Mouse (Mus musculus): Measurements from ENCODE around the gene Cers6. TPM values are rescaled to one million over a fixed set of nuclear protein-coding genes. Genes with fewer than 3 reads are reported as not detected.

Gene Cers6
- total and polyA plus RNA-seq, 2 experiments, result 3.9 to 16.0 TPM

DNA sequence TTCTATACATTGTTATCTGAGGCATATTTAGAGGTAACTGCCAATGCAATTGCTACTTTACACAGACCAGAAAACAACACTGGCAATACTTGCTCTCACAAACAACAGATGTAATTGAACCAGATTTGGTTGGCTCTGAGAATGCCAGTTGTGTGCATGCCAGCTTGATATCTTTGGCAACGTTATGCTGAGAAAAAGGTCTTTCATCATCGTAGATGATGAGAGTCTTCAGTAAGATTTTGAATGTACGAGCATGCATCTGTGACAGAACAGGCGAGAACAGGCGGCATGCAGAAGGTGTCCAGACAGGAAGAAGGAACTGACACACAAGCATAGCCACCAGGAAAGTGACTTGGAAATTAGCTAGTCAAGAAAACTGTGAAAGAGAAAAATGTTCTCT is 110.6 kb downstream of the Cers6 start:
- no peak for TF ChIP-seq POLR2A (IDR thresholded peaks at IDR 0.05; ENCODE audit: extremely low read depth, insufficient read depth, low read length)
- TF ChIP-seq CTCF (IDR thresholded peaks at IDR 0.05; ENCODE audit: low read depth, low read length), result no peak
- no peaks in the 10 kb centered on the region for H3K4me1 ChIP-seq (ENCODE audit: control insufficient read depth, insufficient read depth, low read length)
- WGBS, result 58% methylated on average over 5 of the region's 5 CpGs
- no peaks in the 10 kb centered on the region for H3K27me3 ChIP-seq (ENCODE audit: control insufficient read depth, insufficient read depth, low read length)
- H3K4me3 ChIP-seq (ENCODE audit: insufficient read depth, low read depth, low read length), result no peak overlapping the region
- H3K79me2 ChIP-seq (ENCODE audit: control insufficient read depth, insufficient read depth, low read length), result peaks cover 4% of the 10 kb centered on the region; the same call in 1 of the 2 replicates
- H3K9ac ChIP-seq (ENCODE audit: low read depth, low read length), result no peak overlapping the region
- no peaks in the 10 kb centered on the region; the same call in 1 of the 2 replicates for H3K36me3 ChIP-seq (ENCODE audit: control insufficient read depth, insufficient read depth, low read length)
- no peak overlapping the region for H3K27ac ChIP-seq (replicated peaks; ENCODE audit: insufficient read depth, low read depth, low read length)
- peak; percentile 24 for DNase-seq (ENCODE audit: extremely low read depth, low read depth, low spot score)

DNA sequence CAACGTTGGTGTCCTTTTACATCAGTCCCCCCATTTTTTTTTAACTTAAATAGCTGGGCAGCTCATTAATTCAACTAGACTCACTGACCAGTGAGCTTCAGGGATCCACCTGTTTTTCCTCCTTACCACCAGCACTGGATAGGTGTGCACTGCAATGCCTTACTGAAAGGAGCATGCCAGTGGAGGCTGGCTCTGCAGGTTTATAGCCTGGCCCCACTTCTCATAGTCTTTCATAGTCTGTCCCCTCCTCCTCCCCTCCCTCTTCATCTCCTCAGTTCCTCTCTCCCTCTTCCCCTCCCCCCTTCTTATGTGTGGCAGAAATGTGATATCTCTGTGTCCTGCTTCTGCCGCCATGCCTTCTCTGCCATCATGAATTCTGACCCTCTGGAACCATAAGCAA is 112.5 kb downstream of the Cers6 start:
- Histone ChIP-seq H3K27ac (replicated peaks; ENCODE audit: insufficient read depth, low read depth, low read length) (no peak overlapping the region), H3K4me1 (ENCODE audit: control insufficient read depth, insufficient read depth, low read length) (no peaks in the 10 kb centered on the region), H3K36me3 (ENCODE audit: control insufficient read depth, insufficient read depth, low read length) (no peaks in the 10 kb centered on the region; the same call in 1 of the 2 replicates), H3K4me3 (ENCODE audit: insufficient read depth, low read depth, low read length) (no peak overlapping the region), H3K27me3 (ENCODE audit: control insufficient read depth, insufficient read depth, low read length) (no peaks in the 10 kb centered on the region), H3K79me2 (ENCODE audit: control insufficient read depth, insufficient read depth, low read length) (peaks cover 4% of the 10 kb centered on the region; the same call in 1 of the 2 replicates), H3K9ac (ENCODE audit: low read depth, low read length) (no peak overlapping the region)
- DNase-seq (ENCODE audit: extremely low read depth, low read depth, low spot score), result no peak
- WGBS, result 70% methylated on average over 2 of the region's 2 CpGs
- TF ChIP-seq CTCF (IDR thresholded peaks at IDR 0.05; ENCODE audit: low read depth, low read length), result no peak
- TF ChIP-seq POLR2A (IDR thresholded peaks at IDR 0.05; ENCODE audit: extremely low read depth, insufficient read depth, low read length), result no peak

DNA sequence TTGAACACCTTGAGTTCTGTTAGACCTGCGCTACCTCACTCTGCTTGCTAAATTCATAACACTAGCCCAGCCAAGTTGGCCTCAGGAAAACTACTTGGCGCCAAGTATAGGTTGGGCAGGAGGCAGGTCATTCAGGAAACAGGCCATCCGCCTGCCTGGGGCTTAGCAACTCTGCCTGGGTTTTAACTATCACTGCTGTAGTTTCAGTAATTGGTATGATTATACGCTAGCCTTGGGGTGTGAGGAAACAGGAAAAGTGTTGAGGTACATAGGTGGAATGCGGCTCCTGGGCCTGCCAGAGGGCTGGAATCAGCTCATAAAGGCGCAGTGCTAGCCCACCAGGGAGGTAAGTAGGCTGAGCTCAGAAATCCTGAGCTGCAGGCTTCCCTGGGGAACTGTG is 114.0 kb downstream of the Cers6 start:
- WGBS, result 77% methylated on average over 6 of the region's 6 CpGs
- no peak overlapping the region for H3K27ac ChIP-seq (replicated peaks; ENCODE audit: insufficient read depth, low read depth, low read length)
- peaks cover 4% of the 10 kb centered on the region; the same call in 1 of the 2 replicates for H3K79me2 ChIP-seq (ENCODE audit: control insufficient read depth, insufficient read depth, low read length)
- TF ChIP-seq POLR2A (IDR thresholded peaks at IDR 0.05; ENCODE audit: extremely low read depth, insufficient read depth, low read length), result no peak
- TF ChIP-seq CTCF (IDR thresholded peaks at IDR 0.05; ENCODE audit: low read depth, low read length), result no peak
- H3K4me3 ChIP-seq (ENCODE audit: insufficient read depth, low read depth, low read length), result no peak overlapping the region
- no peaks in the 10 kb centered on the region; the same call in 1 of the 2 replicates for H3K36me3 ChIP-seq (ENCODE audit: control insufficient read depth, insufficient read depth, low read length)
- DNase-seq (ENCODE audit: extremely low read depth, low read depth, low spot score), result peak; percentile 13
- no peaks in the 10 kb centered on the region for H3K27me3 ChIP-seq (ENCODE audit: control insufficient read depth, insufficient read depth, low read length)
- no peaks in the 10 kb centered on the region for H3K4me1 ChIP-seq (ENCODE audit: control insufficient read depth, insufficient read depth, low read length)
- no peak overlapping the region for H3K9ac ChIP-seq (ENCODE audit: low read depth, low read length)

DNA sequence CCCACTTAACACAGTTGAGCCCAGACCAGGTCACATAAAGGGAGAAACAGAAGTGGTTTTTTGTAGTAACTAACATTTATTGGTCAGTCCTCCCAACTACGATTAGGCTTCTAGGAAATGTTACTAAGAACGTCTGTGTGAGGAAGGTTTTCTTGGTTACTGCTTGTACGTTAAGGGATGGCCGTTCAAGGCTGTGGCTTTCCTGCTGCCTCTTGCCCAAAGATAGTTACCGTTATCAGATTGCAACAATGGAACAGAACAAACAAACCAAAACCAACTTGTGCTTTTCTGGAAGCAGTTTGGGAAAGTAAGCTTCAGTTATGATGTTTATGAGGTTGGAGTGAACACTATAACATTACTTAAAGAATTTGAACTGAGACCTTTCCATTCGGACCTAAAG is 114.5 kb downstream of the Cers6 start:
- Histone ChIP-seq H3K27me3 (ENCODE audit: control insufficient read depth, insufficient read depth, low read length) (no peaks in the 10 kb centered on the region), H3K36me3 (ENCODE audit: control insufficient read depth, insufficient read depth, low read length) (no peaks in the 10 kb centered on the region), H3K4me1 (ENCODE audit: control insufficient read depth, insufficient read depth, low read length) (no peaks in the 10 kb centered on the region), H3K27ac (replicated peaks; ENCODE audit: insufficient read depth, low read depth, low read length) (no peak overlapping the region), H3K4me3 (ENCODE audit: insufficient read depth, low read depth, low read length) (no peak overlapping the region), H3K9ac (ENCODE audit: low read depth, low read length) (no peak overlapping the region), H3K79me2 (ENCODE audit: control insufficient read depth, insufficient read depth, low read length) (0 out of 2 replicates have a peak, but pooled peaks cover 4% of the 10 kb centered on the region)
- no peak for DNase-seq (ENCODE audit: extremely low read depth, low read depth, low spot score)
- WGBS, result 72% methylated on average over 6 of the region's 6 CpGs
- TF ChIP-seq CTCF (IDR thresholded peaks at IDR 0.05; ENCODE audit: low read depth, low read length) (no peak), POLR2A (IDR thresholded peaks at IDR 0.05; ENCODE audit: extremely low read depth, insufficient read depth, low read length) (no peak)

DNA sequence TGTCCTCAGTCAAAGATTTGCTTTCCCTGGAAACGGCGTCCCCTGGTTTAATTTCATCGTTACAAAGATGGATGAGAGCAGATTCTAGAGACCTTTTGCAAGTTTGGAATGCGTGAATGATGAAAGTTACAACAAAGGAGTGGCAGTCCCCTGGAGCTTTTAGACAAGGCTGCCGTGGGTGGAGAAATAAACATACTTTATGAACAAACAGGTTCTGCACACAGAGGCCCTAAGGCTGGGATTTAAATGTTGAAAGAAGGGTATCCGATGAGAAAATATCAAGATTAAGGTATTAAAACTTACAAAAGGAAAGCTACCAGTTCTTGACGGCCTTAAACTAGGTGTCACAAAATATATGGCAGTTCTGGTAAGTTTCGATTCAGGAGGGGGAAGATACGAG is 117.0 kb downstream of the Cers6 start:
- Histone ChIP-seq H3K27me3 (ENCODE audit: control insufficient read depth, insufficient read depth, low read length) (no peaks in the 10 kb centered on the region), H3K79me2 (ENCODE audit: control insufficient read depth, insufficient read depth, low read length) (0 out of 2 replicates have a peak, but pooled peaks cover 4% of the 10 kb centered on the region), H3K4me3 (ENCODE audit: insufficient read depth, low read depth, low read length) (no peak overlapping the region), H3K27ac (replicated peaks; ENCODE audit: insufficient read depth, low read depth, low read length) (no peak overlapping the region), H3K4me1 (ENCODE audit: control insufficient read depth, insufficient read depth, low read length) (no peaks in the 10 kb centered on the region), H3K9ac (ENCODE audit: low read depth, low read length) (no peak overlapping the region), H3K36me3 (ENCODE audit: control insufficient read depth, insufficient read depth, low read length) (no peaks in the 10 kb centered on the region)
- 89% methylated on average over 9 of the region's 9 CpGs for whole genome bisulfite sequencing
- DNase-seq (ENCODE audit: extremely low read depth, low read depth, low spot score), result no peak
- TF ChIP-seq POLR2A (IDR thresholded peaks at IDR 0.05; ENCODE audit: extremely low read depth, insufficient read depth, low read length) (no peak), CTCF (IDR thresholded peaks at IDR 0.05; ENCODE audit: low read depth, low read length) (no peak)

Measured in liver, adult 2 months (tissue).